Mouse (Mus musculus): ENCODE results near the gene Cdc25a.

Gene Cdc25a

DNA sequence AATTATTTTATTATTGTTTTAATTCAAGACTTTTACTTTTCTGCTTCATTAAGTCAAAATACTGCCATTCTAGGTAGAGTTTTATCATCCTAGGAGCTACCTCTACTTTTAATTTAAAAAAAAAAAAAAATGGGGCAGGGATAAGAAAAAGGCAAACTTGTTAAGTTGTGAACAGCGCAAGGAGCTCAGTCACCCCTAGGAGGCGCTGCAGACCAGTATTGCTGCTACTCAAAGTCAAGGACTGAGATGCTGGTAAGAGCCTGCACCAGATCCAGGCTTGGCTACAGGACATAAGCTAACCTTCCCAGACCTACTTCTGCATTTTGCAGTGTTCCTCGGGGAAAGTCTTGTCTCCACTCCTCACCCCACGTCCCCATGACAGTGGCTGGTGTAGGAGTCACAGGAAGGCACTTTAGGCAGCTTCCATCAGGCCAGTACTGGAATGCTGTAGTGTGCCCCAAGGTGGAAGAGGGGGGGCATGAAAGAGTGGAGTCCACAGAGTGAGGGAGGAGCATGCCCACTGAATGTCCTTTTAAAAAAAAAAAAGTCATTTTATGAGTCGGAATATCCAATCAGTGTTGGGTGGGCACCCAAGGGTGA lies 17.4 kb downstream of the Cdc25a start:
- DNase-seq (ENCODE audit: low spot score in 2 of 2) = peak; percentile 43 to 73

DNA sequence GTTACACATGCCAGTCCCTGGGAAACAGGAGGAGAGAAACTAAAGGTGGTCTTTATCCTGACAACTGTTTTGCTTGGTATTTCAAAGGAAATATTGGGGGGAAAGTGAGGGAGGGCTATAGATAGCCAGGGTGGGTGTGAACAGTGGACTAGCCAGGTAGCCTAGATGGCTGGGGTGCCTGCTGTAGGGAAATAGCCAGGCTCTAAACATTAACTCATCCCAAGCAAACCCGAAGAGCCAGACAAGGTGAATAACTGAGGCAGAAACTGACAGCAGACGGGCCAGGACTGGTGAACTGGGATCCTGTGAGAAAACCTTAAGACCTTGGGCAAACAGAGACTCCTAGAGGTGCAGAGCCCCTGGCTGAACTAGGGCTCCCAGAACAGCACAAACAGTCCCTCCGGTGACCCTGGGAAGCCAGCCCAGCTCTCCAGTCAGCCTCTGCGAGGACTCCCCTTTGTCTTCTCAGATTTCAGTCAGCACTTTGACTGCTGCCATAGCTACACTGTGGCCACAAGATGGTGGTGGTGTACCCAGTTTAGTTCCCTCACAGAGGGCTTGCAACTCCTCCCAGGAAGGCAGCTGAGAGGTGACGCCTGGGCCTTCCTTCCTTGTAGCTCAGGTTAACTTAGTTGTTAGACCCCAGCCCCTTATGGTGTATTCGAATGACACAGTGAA lies 19.2 kb downstream of the Cdc25a start:
- peak; percentile 78 to 83 for DNase-seq (ENCODE audit: low spot score in 2 of 2)

DNA sequence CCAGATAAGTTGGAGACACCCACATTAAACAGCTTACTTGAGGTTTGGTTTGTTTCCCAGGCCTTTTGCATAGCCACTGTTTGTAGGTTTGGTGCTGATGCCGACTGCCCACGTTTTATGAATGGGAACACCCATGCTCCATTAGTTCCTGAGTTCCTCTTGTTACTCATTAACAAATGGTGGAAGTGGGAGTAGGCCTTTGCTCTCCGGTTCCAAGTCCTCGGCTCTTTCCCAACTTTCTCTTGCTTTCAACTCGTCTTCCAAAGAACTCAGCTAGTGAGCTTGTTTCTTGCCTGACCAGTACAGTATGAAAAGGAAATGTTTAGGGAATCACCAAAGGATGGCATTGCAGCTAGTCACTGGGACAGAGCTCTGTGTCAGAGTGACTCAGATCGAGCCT lies 20.2 kb downstream of the Cdc25a start:
- DNase-seq (ENCODE audit: low spot score in 2 of 2) = peak; percentile 65 to 72

DNA sequence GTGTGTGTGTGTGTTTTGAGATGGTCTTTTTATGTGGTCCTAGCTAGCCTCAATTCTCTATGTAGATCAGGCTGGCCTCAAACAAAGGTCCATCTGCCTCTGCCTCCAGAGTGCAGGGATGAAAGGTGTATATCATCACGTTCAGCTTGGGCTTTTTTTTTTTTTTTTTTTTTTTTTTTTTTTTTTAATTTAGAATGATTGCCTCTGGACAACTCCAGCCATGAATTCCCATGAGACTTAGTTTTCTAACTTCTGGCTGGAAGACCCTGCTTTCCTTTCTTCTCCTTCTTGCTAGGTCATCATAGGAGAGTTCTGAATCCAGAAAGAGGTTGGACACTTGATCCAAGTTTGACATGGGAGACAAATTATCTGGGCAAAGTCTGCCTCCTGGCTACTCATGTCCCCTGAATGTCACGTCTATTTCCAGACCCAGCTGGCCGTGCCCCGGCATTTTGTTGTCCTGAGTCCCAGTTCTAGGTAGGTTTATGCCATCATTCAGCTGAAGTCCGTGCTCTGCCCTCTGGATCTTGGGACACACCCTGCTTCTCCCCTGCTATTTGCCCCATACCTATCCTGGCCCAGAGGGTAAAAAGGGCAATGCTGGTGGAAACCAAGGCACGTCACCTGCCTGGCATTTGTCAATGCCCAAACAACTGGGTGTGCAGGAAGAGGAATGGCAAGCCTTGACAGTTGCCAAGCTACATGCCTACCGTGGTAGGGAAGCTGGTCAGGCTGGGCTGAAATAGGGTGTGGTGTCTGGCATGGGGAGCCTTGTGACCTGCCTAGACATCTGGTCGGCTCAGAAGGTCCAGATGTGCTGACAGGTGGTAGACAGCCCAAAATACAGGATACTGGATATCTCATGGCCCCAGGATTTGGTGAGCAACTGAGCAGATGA lies 21.1 kb downstream of the Cdc25a start:
- DNase-seq (ENCODE audit: low spot score in 2 of 2) = peak; percentile 23 to 31

DNA sequence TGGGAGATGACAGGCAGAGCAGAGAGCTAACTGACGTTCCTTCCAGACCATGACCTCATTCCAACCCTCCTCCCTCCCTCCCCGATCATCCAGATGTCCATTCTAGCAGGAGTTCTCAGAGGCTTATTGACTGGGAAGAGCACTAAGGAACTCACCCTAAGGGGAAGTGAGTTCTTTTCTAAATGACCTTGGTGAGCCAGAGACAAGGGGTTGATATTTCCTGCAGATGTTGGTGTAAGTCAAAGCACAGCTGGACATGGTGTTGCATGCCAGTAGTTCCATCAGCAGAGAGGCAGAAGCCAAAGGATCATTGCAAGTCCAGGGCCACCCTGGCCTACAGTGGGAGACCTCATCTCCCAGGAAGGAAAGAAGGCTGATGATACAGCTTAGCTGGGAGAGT lies 22.6 kb downstream of the Cdc25a start:
- DNase-seq (ENCODE audit: low spot score in 2 of 2) = peak; percentile 69 to 86

DNA sequence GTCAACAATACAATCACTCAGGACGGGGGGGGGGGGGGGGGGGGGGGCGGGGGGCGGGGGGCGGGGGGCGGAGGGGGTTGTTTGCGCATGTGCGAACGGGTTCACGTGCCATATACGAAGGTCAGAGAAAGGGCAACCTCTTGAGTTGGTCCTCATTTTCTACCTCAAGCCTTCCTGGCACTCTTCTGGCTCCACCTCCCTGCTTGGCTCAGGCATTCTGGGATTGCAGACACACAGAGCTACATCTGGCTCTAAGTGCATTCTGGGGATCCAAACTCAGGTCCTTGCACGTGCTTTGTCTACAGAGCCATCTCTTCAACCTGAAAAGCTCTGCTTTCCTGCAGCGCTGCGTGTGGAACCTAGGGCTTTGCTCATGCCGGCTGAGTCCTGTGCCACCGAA lies 24.0 kb downstream of the Cdc25a start:
- no peak for DNase-seq (ENCODE audit: low spot score in 2 of 2)

DNA sequence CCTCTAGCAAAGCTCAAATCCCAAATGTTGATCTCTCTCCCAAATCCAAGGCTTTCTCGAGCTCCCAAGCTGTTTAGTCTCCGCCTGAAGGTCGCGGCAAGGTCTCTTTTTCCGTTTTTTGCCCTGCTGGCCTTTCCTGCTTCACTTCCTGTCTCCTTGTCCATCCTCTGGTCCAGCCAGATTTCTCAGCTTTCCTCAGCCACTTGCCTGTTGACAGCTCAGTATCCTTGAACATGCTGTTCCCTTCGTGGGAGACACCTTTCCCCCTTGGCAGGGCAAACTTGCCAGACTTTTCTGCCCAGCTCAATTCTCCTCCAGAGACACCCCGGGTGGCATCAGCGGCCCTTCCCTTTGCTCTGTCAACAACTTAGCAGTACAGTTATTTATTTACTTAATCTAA lies 24.4 kb downstream of the Cdc25a start:
- peak; percentile 31 to 53 for DNase-seq (ENCODE audit: low spot score in 2 of 2)

DNA sequence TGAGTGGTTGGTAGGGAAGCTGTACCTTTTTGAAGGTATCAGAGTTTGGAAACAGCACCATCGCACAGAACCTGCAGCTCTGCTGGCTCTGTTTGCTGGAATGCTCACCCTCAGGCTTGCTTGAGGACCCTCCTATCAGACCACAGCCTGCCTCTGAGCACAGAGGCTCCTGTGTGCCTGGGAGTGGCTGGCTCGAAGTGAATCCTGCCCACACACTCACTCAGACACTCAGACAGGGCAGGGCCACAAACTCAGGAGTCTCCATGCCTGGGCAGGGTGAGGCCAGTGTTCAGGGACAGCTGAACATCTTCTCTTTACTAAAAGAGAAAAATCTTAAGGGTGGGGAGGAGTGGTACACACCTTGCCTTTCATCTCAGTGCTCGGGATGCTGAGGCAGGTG lies 25.2 kb downstream of the Cdc25a start:
- no peak for DNase-seq (ENCODE audit: low spot score in 2 of 2)

DNA sequence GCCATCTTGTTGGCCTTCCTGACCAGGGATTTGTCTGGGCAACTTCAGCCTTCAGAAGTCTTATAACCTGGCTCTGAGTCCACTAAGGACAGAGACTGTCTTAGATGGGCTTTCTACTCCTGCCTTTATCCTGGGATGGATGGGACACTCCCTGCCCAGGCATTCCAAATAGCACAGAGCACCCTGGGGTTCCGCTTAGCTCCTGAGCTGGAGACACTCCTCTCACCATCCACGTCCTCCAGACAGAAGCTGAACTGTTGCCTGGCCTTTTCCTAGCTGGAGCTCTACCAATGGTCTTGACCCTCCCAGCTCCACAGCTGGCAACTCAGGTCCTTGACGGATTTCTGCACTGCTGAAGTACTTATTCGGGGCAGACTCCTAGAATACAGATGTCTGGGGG lies 26.9 kb downstream of the Cdc25a start:
- no peak for DNase-seq (ENCODE audit: low spot score in 2 of 2)

DNA sequence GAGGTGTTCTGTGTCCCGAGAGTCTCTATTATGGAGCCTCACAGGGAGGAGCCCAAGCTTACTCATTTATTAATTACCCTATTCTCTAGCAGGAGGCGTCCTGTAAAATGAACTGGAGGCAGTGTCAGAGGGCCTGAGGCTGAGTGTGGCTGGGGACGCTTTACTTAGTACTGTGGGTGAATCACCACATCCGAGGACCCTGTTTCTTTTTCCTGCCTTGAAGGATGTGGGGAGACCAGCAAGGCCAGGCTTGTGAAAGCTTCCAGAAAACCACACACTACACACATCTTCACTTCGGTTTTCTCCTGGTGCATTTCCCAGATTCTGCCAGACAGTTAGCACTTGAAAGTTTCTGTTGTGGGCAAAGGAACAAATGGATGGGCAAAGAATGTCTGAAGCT lies 27.4 kb downstream of the Cdc25a start:
- DNase-seq (ENCODE audit: low spot score in 2 of 2) = no peak

DNA sequence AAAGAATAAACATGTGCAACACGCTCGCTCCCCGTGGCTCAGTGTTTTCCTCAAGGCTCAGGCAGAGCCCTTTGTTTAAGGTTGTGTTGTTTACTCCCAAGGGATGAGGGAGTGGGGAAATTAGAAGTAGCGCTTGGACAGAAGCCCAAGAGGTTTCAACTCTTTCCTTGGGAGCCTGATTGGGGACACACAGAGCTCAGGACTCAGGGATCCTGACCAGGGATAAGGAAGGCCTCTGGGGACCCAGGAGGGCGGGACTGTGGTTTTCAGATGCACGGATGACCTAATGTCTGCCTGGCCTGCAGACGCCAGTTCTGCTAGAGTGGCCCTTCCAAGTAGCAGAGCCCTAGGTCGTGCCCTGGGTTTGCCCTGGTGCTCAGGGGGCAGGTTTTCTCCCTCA lies 31.9 kb downstream of the Cdc25a start:
- DNase-seq (ENCODE audit: low spot score in 2 of 2) = peak; percentile 93 to 94

DNA sequence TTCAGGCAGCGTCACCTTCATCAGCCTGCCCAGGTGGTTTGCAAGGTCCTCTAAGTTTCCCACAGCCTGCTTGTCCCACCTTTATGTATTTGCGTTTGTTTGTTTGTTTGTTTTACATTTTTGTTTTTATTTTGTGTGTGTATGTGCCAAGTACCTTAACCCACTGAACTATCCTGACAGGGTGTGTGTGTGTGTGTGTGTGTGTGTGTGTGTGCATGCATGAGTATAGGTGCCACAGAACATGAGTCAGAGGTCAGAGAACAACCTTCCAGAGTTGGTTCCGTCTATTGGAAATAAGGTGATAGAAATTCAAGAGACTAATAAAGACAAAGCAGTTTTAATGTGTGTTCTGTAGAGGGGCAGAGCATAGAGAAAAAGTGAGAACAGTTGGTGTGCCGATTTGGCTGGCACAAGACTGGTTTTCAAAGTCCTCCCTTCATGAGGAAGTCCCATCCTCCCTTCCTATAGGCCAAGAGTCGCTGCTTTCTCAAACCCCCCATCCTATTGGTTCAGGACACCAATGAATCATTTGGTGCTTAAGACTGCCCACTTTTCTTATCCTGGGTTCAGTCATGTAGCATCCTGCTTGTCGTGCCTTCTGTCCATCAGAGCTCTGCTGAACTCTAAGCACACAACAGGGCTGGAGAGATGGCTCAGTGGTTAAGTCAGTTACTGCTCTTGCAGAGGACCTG lies 32.5 kb downstream of the Cdc25a start:
- DNase-seq (ENCODE audit: low spot score in 2 of 2) = no peak

DNA sequence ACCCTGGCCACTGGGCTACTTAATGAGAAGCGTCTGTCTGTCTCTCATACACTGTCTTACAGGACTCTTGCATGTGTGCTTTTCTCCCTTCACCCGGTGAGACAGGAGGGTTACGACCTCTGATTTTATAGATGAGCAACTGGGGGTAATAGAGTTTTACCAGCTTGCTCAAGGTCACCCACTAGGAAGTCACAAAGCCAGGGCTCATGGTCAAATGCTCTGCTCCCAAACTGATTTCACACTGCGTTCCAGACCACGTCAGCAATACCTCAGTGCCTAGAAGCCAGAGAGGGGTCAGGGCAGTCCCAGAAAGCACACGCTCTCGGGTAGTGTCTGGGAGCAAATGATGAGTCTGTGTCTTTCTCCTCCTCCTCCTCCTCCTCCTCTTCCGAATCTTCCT lies 33.7 kb downstream of the Cdc25a start:
- no peak for DNase-seq (ENCODE audit: low spot score in 2 of 2)

DNA sequence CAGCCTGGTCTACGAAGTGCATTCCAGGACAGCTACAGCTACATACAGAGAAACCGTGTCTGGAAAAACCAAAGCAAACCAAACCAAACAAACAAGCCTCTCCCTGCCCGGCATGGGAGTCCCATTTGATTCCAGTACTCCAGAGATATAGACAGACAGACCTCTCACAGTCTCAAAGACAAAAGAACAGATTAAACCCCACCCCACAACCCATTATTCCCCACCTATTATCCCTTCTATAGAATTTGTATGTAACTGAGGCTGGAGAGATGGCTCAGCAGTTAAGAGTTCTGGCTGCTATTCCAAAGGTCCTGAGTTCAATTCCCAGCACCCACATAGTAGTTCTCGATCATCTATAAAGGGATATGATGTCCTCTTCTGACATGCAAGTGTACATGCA lies 34.5 kb downstream of the Cdc25a start:
- DNase-seq (ENCODE audit: low spot score in 2 of 2) = no peak

DNA sequence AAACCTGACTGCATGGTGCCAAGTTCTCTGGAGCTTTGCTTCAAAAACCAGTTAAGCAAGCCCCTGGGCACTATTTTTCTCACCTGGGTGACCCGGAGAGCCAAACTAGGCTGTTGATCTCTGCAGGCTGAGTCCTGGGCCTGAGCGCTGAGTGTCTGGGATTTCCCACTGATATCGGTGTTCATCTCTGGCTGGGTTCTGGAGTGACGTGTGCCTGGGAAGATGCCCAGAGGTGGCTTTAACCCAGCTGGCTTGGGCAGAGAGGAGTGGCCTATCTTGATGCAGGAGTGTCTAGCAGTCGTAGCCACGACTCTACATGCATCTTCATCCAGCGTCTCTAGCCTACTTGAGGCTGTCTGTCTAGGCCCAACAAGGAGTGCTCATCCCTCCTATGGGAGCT lies 36.4 kb downstream of the Cdc25a start:
- peak in 1 of 2 experiments; percentile 49 for DNase-seq (ENCODE audit: low spot score in 2 of 2)

DNA sequence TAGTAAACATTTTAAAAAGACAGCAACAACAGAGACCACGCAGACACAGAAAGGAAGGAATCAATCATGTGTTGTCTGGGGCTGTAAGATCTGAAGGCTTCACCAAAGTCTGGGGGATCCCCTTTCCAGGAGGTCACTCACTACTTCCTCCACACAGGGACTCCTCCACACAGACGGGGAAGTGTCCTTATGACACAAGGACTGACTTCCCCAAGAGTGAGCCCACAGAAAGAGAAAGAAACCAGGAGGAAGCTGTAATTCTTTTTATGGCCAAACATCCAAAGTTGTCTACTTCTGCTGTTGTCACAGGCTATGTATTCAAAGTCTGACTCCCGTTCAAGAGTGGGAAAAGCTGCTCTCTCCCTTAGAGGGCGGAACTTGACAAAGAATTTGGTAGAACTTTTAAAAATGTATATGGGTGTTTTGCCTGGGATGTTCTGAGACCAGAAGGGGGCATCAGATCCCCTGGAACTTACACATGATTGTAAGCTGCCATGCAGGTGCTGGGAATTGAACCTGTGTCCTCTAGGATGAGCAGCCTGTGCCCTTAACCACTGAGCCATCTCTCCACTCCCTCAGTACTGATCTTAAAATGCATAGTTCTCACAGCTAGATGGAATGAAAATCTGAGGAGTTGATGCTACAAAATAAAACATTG lies 39.0 kb downstream of the Cdc25a start:
- DNase-seq (ENCODE audit: low spot score in 2 of 2) = peak in 1 of 2 experiments; percentile 29

DNA sequence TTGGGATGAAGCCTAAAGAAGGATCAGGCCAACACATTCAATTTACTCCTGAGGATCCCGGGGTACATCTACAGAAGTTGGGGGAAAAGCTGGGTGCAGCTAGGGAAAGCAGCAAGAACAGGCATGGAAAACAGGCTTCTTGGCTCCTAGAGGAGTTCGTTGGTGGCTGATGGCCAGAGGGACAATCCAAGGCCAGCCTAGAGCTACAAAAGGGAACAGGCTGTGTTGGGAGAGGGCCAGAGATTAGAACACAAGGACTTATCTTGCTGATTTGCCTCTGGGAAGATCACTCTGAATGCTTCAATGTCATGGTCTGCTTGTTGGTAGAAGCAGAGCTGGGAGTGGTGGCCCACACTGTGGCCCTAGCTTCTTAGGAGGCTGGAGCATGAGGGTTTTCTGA lies 42.6 kb downstream of the Cdc25a start:
- DNase-seq (ENCODE audit: low spot score in 2 of 2) = peak; percentile 54 to 68

DNA sequence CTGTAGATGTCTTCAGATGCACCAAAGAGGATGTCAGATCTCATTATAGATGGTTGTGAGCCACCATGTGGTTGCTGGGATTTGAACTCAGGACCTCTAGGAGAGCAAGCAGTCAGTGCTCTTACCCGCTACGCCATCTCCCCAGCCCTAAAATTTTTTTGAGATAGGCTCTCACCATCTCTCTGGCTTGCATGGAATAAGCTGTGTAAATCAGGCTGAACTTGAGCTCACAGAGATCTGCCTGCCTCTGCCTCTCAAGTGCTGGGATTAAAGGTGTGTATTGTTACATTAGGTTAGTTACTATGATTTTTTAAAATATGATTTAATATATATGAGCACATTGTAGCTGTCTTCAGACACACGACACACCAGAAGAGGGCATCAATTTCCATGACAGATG lies 53.8 kb downstream of the Cdc25a start:
- DNase-seq (ENCODE audit: low spot score in 2 of 2) = no peak

DNA sequence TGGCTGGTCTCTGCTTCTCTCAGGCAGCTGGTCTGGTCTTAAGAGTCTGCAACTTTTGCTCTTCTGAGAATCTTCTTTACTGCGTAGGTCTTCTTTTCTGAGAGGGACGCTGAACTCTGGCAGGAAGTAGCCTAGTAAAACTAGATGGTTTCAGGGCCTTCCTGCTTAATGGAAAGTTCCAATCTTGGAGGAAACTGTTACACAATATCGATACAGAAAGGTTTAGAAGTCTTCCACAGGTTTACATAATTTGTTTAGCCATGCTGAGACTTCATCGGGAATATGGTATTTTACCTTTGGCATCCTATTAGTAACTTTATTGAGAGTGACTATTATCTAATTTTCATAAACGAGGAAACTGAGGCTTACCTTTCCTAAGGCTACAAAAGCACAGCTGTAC lies 54.7 kb downstream of the Cdc25a start:
- DNase-seq (ENCODE audit: low spot score in 2 of 2) = no peak

DNA sequence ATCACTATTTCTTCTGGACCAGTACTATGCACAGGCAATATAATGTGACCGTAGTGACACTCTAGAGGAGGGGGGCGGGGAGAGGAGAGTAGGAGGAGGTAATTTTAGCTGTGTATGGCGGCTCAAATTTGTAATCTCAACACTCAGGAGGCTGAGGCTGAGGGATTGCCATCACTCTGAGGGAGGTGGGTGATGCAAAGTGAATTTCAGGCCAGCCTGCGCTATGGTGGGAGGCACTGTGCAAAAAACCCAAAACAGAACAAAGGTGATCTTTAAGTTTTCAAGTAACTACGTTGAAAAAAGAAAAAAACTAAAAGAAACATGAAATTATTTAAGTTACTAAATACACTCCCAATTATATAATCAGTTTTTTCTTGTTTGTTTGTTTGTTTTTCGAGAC lies 55.4 kb downstream of the Cdc25a start:
- no peak for DNase-seq (ENCODE audit: low spot score in 2 of 2)

DNA sequence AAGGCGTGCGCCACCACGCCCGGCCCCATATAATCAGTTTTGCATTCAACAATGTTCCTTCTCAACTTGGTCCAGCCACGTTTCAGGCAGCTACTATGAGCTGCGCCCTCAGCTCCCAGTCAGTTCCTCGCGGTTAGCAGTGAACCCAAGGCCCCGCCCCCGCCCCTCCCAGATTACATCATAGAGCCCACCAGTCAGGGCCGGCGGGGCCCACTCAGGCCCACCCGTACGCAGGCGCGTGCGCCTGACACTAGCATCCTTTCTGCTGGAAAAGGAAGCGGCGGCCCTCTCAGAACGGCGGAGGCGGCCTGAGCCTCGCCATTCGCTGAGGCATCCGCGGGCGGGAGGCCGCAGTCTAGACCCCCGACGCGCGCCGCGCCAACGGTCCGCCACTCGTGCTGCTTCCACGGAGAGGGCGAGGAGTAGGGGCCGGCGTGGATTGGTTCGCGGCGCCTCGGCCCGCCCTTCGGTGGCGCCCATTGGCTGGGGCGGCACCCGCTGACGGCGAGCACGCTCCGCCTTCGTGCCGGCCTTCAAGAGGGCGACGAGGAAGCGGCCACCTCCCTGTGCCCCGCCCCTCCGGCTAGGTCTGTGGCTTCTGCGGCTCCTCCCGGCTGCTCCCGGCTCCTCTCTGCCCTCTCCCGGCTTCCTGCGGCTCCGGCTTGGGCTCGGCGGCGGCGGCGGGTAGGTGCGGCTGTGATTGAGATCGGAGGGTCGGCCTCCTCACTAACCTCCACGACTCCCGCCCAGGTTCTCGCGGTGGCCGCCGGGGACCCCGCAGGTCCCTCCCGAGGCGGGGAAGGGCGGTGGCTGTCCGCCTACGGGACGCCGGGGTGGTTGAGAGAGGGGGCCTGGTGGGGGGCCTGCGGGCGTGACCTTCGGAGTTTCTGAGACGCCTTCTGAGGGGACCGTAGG lies 56.1 kb downstream of the Cdc25a start, which contains the start of gene Map4:
Gene Map4, plus strand, starts transcription at position 204 of the 915 bp plus-strand sequence.
- DNase-seq (ENCODE audit: low spot score in 2 of 2) = peak; percentile 98
